In the genomic region with DNA sequence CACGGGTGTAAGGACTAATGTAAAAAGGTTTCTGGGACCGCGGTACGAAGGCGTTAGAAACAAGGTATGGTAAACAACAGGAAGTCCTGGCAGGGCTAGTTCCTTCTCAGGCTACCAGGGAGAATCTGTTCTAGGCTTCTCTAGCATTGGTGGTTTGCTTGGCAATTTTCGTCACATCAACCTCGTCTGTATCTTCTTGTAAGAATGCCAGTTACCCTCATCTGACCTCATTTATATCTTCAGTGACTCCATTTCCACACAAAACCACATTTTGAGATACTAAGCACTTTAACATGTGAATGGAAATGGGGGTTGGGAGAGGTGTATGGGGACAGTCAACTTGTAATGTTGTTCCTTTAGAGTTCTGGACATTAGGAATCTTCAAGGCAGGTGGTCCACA, we compare ENCODE assay signal across 23 mouse cellular contexts.
DNase-seq lines count a peak whose midpoint lies in the region; ATAC-seq lines count a peak whose summit lies in the region.
"Had no signal": no experiment of that assay in that cellular context is flagged by ENCODE, and none has a peak within 500 bp of the region (broad histone marks: within the 10 kb centered on the region; RNA-seq: fewer than 3 reads in every experiment).

No protein-coding gene starts in this region.

- no peaks in the 10 kb centered on the region; the same call in 1 of the 2 replicates for H3K36me3 ChIP-seq in intestine, embryonic 16.5 days (ENCODE audit: control insufficient read depth, insufficient read depth, low read length)

- H3K4me3 ChIP-seq in intestine, embryonic 16.5 days (ENCODE audit: low read length) = no peak overlapping the region

- H3K9me3 ChIP-seq in intestine, embryonic 16.5 days (ENCODE audit: control insufficient read depth, low read length) = no peaks in the 10 kb centered on the region
- H3K9me3 ChIP-seq: G1E had no signal

- WGBS in intestine, embryonic 16.5 days = 89% methylated on average over 7 of the region's 7 CpGs

- no peak overlapping the region for H3K27ac ChIP-seq in intestine, embryonic 16.5 days (ENCODE audit: low read length)

- H3K27me3 ChIP-seq in intestine, embryonic 16.5 days (replicated peaks; ENCODE audit: control insufficient read depth, insufficient read depth, low read length) = no peaks in the 10 kb centered on the region
- H3K27me3 ChIP-seq: CH12.LX, Patski had no signal

- peak; percentile 8 for DNase-seq in 416B (ENCODE audit: low read depth)
- DNase-seq in testis, postnatal 14 days (ENCODE audit: low spot score) = no peak
- no peak for DNase-seq in urinary bladder, adult 18-20 months (ENCODE audit: low spot score in 2 of 2)
- DNase-seq: adrenal gland, adult 2 months; adrenal gland, adult 8-10 months; adrenal gland, postnatal 10 days; adrenal gland, postnatal 14 days; adrenal gland, postnatal 25 days; adrenal gland, postnatal 36 days; B cell, adult 2 months; cerebellum, adult 11 months; cerebellum, adult 11-12 months; cerebellum, adult 18-20 months had no signal

- no peaks in the 10 kb centered on the region for H3K4me1 ChIP-seq in intestine, embryonic 16.5 days (ENCODE audit: control insufficient read depth, insufficient read depth, low read length)

- no peak overlapping the region for H3K4me2 ChIP-seq in intestine, embryonic 16.5 days (ENCODE audit: low read depth, low read length)

- ATAC-seq in common myeloid progenitor, adult 5-6 weeks (replicated peaks; ENCODE audit: low read depth, poor library complexity, severe bottlenecking) = peak; percentile 71
- ATAC-seq in megakaryocyte progenitor cell, adult 5-6 weeks (replicated peaks; ENCODE audit: poor library complexity) = peak; percentile 61
- ATAC-seq in megakaryocyte-erythroid progenitor cell, adult 5-6 weeks (replicated peaks; ENCODE audit: low FRiP score, low TSS enrichment, poor library complexity, severe bottlenecking) = peak; percentile 69; the same call in 1 of the 2 replicates
- ATAC-seq in intestine, embryonic 16.5 days = no peak
- no peak for ATAC-seq in granulocyte monocyte progenitor cell, adult 5-6 weeks (replicated peaks; ENCODE audit: poor library complexity, severe bottlenecking)
- ATAC-seq: activated CD4-positive, CD25-positive, alpha-beta regulatory T cell, adult 4 months; CD4-positive, CD25-positive, alpha-beta regulatory T cell, adult 4 months; Patski had no signal

- no peak overlapping the region for H3K9ac ChIP-seq in intestine, embryonic 16.5 days (ENCODE audit: low read depth, low read length)

Comparison
In these comparisons a context has a peak if more than half of its experiments do, and no peak if none do; other contexts are left out.
1. ATAC-seq: peak in common myeloid progenitor, adult 5-6 weeks (single experiment), megakaryocyte progenitor cell, adult 5-6 weeks (single experiment) and megakaryocyte-erythroid progenitor cell, adult 5-6 weeks (single experiment); none in intestine, embryonic 16.5 days (single experiment) and granulocyte monocyte progenitor cell, adult 5-6 weeks (single experiment).